Mouse (Mus musculus): Measurements from ENCODE around the gene Elmo1. TPM values are rescaled to one million over a fixed set of nuclear protein-coding genes. Genes with fewer than 3 reads are reported as not detected.

Gene Elmo1
- polyA plus RNA-seq, 1 experiment from 2014 or later, result 10.7 TPM

DNA sequence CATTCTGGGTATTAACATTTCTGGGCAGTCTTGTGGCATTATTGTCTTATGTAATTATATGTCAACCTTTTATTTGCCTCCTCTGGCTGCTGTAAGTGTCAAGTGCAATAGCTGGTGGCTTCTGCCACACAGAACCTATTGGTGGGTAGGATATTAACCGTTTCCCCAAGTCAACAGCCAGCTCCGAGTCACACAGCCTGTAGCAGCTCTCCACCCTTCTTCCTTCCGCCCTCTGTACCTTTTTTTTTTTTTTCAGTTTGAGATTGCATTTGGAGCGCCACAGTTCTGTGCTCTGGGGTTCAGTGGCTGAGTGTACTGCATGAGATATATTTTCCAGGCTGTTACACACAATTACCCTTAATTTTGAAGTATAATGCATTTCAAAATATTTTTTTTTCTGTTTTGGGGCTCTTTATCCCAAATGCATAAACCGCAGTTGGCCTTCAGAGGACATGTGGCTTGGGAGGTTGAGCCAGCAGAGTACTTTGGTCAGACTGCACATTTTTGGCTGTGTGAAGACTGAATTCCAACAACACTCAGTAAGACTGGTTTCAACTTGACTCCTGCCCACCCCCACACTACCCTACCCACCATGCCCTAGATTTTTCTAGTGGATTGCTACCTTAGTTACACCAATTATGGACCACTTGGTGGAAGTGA lies 7.7 kb downstream of the Elmo1 start:
- ATAC-seq (ENCODE audit: low FRiP score, low read depth), result no peak
- H3K9ac ChIP-seq, result no peak overlapping the region
- H3K4me2 ChIP-seq (replicated peaks), result no peak overlapping the region
- 57% methylated on average over 5 of the region's 5 CpGs for WGBS
- H3K9me3 ChIP-seq, result no peaks in the 10 kb centered on the region
- no peak overlapping the region for H3K4me3 ChIP-seq
- no peak overlapping the region for H3K27ac ChIP-seq
- H3K27me3 ChIP-seq, result peaks cover 7% of the 10 kb centered on the region; the same call in 1 of the 2 replicates
- H3K36me3 ChIP-seq, result no peaks in the 10 kb centered on the region
- H3K4me1 ChIP-seq, result peaks cover 19% of the 10 kb centered on the region; the same call in 1 of the 2 replicates

DNA sequence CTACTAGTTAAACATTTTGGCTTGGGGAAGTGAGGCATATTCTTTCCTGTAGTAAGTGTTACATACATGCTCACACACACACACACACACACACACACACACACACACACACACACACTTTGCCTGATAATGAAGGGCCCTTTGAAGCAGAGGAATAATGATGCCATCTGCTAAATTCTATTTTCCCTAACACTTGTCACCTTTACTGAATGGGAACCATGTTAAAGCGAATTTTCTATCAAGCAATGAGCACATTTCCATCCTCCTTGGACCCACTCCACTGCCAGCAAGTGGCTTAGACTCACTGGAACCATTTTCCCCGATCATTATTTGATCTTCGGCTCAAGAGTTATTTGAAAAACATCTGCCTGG lies 8.2 kb downstream of the Elmo1 start:
- no peaks in the 10 kb centered on the region for H3K36me3 ChIP-seq
- H3K9ac ChIP-seq, result no peak overlapping the region
- 80% methylated on average over 3 of the region's 3 CpGs for WGBS
- no peak overlapping the region for H3K27ac ChIP-seq
- no peak for ATAC-seq (ENCODE audit: low FRiP score, low read depth)
- no peaks in the 10 kb centered on the region for H3K9me3 ChIP-seq
- no peak overlapping the region for H3K4me2 ChIP-seq (replicated peaks)
- peaks cover 19% of the 10 kb centered on the region; the same call in 1 of the 2 replicates for H3K4me1 ChIP-seq
- no peak overlapping the region for H3K4me3 ChIP-seq
- H3K27me3 ChIP-seq, result 0 out of 2 replicates have a peak, but pooled peaks cover 2% of the 10 kb centered on the region

DNA sequence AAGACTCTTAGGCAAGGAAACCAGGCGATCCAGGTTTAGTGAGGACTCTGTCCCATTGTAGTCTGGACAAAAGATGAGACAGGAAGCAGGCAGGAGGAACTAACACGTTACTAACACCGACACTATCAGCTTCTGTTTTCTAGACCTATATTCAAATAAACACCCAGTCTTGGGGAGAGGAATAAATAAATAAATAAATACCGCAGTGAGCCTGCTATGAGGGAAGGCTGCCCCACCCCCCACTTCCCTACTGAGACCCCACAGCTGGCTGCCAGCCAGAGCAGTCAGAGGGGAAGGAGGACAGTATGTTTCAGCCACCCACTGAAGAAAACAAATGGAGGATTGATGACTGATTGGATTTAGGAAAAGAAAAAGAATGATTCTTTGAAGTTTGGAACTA lies 9.2 kb downstream of the Elmo1 start:
- Histone ChIP-seq H3K4me3 (no peak overlapping the region), H3K27me3 (no peaks in the 10 kb centered on the region), H3K36me3 (no peaks in the 10 kb centered on the region), H3K9ac (no peak overlapping the region), H3K4me2 (replicated peaks) (no peak overlapping the region), H3K9me3 (no peaks in the 10 kb centered on the region), H3K4me1 (peaks cover 19% of the 10 kb centered on the region; the same call in 1 of the 2 replicates), H3K27ac (no peak overlapping the region)
- 19% methylated on average over 4 of the region's 4 CpGs for WGBS
- ATAC-seq (ENCODE audit: low FRiP score, low read depth), result no peak

DNA sequence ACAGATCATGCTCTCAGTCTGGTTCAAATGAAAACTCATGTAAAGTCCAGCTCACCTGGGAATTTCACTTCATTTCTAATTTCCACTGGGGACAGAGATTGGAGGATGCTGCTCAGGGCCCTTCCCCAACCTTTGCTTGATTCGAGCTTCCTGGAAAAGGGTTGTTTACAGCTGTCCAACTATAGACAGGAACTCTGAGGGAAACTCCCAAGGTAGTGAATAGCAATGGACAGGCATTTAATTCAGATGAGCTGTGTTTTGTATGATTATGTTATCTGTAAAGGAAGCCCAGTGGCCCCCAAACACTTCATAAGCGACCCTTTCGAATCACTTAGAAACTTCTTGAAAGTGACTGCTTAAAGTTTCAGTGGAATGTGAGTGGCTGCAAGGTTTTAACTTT lies 10.0 kb downstream of the Elmo1 start:
- peaks cover 19% of the 10 kb centered on the region; the same call in 1 of the 2 replicates for H3K4me1 ChIP-seq
- ATAC-seq (ENCODE audit: low FRiP score, low read depth), result no peak
- H3K27ac ChIP-seq, result no peak overlapping the region
- no peaks in the 10 kb centered on the region for H3K36me3 ChIP-seq
- no peaks in the 10 kb centered on the region for H3K9me3 ChIP-seq
- WGBS, result 72% methylated on average over 3 of the region's 3 CpGs
- no peaks in the 10 kb centered on the region for H3K27me3 ChIP-seq
- H3K9ac ChIP-seq, result no peak overlapping the region
- H3K4me2 ChIP-seq (replicated peaks), result no peak overlapping the region
- no peak overlapping the region for H3K4me3 ChIP-seq

DNA sequence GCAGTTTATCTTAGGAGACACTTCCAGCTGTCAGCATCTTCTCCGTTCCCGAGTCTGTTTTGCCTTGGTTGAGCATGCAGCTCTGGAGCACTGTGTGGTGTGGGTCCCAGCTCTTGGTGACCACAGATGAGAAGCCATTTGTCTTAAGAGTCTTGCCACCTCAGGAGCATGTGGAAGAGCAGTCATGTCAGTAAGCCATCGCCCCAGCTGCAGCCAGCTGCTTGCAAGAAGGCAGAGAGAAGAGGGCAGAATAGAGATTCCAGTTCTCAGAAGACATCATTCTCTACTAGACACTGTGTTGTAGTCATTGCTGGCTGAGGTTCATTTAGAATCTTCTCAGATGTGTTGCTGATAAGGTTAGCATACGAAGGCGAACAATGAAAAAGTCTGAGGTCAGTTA lies 11.3 kb downstream of the Elmo1 start:
- no peak for ATAC-seq (ENCODE audit: low FRiP score, low read depth)
- no peaks in the 10 kb centered on the region for H3K9me3 ChIP-seq
- 62% methylated on average over 5 of the region's 5 CpGs for WGBS

DNA sequence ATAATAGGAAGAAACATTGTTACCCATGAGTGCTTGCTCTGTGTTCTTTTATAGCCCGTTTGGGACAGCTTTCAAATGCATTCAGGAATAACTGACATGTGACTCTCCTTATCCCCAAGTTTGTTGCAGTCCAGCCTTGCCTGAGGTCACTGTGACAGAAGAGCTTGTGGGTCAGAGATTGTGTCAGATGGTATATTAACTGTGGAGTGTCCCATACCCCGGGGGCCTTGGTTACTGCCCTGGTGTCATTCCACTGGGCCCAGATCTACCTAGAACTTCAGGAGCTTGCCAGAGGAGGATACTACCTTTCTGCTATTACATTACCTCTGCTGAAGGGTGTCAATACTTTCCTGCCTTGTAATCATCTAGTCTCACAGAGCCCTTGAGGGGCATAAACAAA lies 14.4 kb downstream of the Elmo1 start:
- Histone ChIP-seq H3K9ac (no peak overlapping the region), H3K27me3 (no peaks in the 10 kb centered on the region), H3K9me3 (no peaks in the 10 kb centered on the region), H3K4me2 (replicated peaks) (no peak overlapping the region), H3K27ac (no peak overlapping the region), H3K36me3 (no peaks in the 10 kb centered on the region), H3K4me1 (peaks cover 2% of the 10 kb centered on the region; the same call in 1 of the 2 replicates), H3K4me3 (no peak overlapping the region)
- ATAC-seq (ENCODE audit: low FRiP score, low read depth), result no peak
- whole genome bisulfite sequencing, result 53% methylated on average over 2 of the region's 2 CpGs

More for the DNA sequence above, 11.3 kb downstream of the Elmo1 start:
- no peak overlapping the region for H3K27ac ChIP-seq
- no peak overlapping the region for H3K4me2 ChIP-seq (replicated peaks)
- no peaks in the 10 kb centered on the region for H3K36me3 ChIP-seq
- H3K4me3 ChIP-seq, result no peak overlapping the region
- no peaks in the 10 kb centered on the region for H3K27me3 ChIP-seq
- H3K9ac ChIP-seq, result no peak overlapping the region
- H3K4me1 ChIP-seq, result peaks cover 19% of the 10 kb centered on the region; the same call in 1 of the 2 replicates

DNA sequence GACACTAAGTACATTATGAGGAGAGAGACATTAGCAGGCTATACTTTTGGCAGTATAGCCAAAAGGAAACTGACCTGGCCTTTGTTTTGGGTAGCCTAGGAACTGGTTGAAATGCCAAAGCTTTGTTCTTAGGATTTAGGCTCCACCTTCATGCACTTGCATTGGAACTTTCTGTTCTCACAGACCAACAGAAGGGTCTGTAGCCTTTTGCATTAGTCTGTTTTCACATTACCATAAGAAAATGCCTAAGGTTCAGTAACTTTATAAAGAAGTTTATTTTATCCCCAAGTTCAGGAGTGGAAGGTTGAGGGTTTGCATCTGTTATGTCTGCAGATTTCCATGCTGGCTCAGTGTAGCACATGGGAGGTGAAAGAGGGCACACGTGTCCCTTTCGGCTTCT lies 15.6 kb downstream of the Elmo1 start:
- H3K27ac ChIP-seq, result no peak overlapping the region
- H3K27me3 ChIP-seq, result no peaks in the 10 kb centered on the region
- ATAC-seq (ENCODE audit: low FRiP score, low read depth), result no peak
- H3K36me3 ChIP-seq, result no peaks in the 10 kb centered on the region
- no peak overlapping the region for H3K4me2 ChIP-seq (replicated peaks)
- WGBS, result 97% methylated on average over 2 of the region's 2 CpGs
- no peak overlapping the region for H3K4me3 ChIP-seq
- H3K4me1 ChIP-seq, result 0 out of 2 replicates have a peak, but pooled peaks cover 4% of the 10 kb centered on the region
- no peaks in the 10 kb centered on the region for H3K9me3 ChIP-seq
- no peak overlapping the region for H3K9ac ChIP-seq

DNA sequence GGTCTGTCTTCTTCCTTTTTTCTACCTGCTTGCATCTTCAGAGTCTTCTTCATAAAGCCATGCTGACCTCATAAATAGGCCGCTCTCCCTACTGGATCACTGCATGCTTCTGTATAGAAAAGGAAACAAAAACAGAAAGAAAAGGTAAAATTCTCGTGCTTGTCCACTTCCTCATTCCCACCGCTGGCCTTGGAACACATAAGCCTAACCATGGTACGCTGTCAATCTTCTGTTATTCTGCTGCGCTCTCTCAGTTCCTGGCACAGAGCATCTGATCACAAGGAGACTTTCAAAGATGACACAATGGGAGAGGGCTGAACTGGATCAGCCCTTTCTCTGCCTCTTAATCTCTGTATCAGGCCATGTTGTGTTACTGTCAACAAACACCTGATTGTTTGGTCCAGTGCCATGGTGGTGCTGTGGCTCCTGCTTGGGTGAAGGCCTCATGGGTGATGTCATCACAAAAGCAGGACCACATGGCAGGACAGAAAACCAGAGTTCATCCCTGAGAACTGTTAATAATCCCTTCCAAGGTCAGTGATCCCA lies 17.6 kb downstream of the Elmo1 start:
- H3K27me3 ChIP-seq, result no peaks in the 10 kb centered on the region
- no peaks in the 10 kb centered on the region for H3K36me3 ChIP-seq
- no peaks in the 10 kb centered on the region for H3K9me3 ChIP-seq
- H3K4me3 ChIP-seq, result no peak overlapping the region
- no peak overlapping the region for H3K27ac ChIP-seq
- WGBS, result 94% methylated on average over 5 of the region's 5 CpGs
- 0 out of 2 replicates have a peak, but pooled peaks cover 4% of the 10 kb centered on the region for H3K4me1 ChIP-seq
- no peak for ATAC-seq (ENCODE audit: low FRiP score, low read depth)
- H3K4me2 ChIP-seq (replicated peaks), result no peak overlapping the region
- no peak overlapping the region for H3K9ac ChIP-seq

DNA sequence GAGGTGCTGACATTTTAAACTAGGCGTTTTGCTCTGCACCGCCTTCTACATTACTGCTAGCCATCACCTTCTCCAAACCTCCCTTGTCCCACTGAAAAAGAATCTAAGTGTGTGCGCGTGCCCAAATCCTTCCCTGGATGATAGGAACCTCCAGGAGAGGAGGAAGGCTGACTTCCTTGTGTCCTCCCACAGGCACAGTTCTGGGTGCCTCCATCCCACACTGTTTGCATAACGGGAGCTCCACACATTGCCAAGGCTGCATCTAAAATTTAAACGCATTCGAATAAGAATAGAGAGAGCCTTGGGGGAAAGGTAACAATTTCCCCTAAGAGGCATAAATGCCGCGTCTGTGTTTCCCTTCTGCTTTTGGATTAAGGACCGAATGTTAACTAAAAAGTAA lies 18.6 kb downstream of the Elmo1 start:
- 43% methylated on average over 10 of the region's 10 CpGs for WGBS
- Histone ChIP-seq H3K4me2 (replicated peaks) (no peak overlapping the region), H3K36me3 (no peaks in the 10 kb centered on the region), H3K4me1 (0 out of 2 replicates have a peak, but pooled peaks cover 4% of the 10 kb centered on the region), H3K4me3 (no peak overlapping the region), H3K27ac (no peak overlapping the region), H3K27me3 (no peaks in the 10 kb centered on the region), H3K9me3 (no peaks in the 10 kb centered on the region), H3K9ac (no peak overlapping the region)
- no peak for ATAC-seq (ENCODE audit: low FRiP score, low read depth)

DNA sequence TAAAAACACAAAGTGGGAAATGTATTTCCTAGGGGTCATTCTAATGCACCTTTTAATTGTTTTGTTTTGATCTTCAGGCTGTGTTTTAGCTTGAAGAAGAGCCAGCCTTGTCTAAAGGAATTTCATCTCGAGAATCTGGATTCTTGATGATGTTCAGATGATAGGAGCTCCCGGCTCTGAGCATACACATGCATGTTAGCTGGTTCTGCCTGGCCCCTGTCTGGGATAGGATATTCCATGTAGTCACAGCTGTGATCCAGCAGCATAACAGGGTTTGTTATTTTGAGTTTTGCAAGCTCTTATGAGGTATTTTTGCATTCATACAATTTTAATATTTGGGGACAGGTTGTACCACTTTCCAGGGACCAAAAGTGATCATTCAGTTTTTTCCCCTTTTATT lies 19.1 kb downstream of the Elmo1 start:
- no peak overlapping the region for H3K9ac ChIP-seq
- H3K36me3 ChIP-seq, result no peaks in the 10 kb centered on the region
- no peak overlapping the region for H3K4me3 ChIP-seq
- ATAC-seq (ENCODE audit: low FRiP score, low read depth), result no peak
- no peaks in the 10 kb centered on the region for H3K27me3 ChIP-seq
- H3K4me2 ChIP-seq (replicated peaks), result no peak overlapping the region
- no peaks in the 10 kb centered on the region for H3K9me3 ChIP-seq
- 0 out of 2 replicates have a peak, but pooled peaks cover 4% of the 10 kb centered on the region for H3K4me1 ChIP-seq
- 33% methylated on average over 2 of the region's 2 CpGs for WGBS
- H3K27ac ChIP-seq, result no peak overlapping the region

DNA sequence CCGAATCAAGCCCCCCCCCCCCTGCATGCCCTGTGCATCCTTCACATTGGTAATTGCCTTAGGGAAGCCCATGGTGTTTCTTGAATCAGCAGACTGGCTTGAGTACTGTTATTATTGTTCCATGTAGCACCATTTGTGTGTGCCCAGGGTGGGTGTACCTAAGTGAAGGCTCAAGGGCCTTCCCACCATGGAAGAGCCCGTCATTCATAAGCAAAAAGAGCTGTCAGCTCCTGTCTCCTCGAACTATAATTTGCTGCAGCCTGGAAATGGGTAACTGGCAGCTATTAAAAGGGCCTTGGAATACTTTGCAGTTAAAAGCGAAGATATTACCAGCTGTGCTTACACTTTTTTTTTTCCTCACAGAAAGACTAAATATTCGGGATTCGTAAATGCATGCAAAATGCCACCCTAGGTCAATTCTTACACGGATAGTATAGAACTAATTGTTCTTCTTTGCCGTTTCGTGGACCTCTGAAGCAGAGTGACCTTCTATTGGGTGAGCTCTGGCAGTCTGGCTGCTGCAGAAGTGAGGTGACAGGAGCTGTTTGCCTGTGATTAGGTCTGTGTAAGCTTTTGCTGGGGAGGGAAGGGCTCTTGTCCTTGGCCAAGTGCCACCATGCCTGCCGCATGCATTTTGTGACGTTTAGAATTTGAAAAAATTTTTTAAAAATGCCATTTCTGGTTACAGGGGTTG lies 19.7 kb downstream of the Elmo1 start:
- no peak for ATAC-seq (ENCODE audit: low FRiP score, low read depth)

DNA sequence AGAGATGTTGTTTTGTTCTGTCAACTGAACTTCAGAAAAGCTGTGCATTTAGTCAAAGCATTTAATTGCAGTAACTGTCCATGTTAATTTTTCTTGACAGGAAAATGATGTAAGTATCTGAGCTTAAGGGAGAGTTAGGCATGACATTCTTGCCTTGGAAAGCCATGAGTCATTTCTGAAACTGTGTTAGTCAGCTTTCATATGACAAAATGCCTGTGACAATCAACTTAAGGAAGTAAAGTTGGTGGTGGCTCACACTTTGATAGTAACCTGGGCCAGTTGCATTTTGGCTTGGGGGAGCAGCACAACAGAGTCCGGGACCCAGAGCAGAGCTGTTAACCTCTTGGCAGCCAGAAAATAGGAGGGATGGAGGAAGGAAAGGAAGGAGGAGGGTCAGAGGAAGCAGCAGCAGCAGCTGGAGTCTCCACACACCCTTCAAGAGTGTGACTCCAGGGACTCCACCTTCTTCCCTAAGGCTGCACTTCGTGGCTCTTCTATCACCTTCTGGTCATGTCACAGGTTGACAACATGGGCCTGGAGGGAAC lies 20.9 kb downstream of the Elmo1 start:
- H3K27me3 ChIP-seq, result no peaks in the 10 kb centered on the region
- ATAC-seq (ENCODE audit: low FRiP score, low read depth), result no peak
- H3K9me3 ChIP-seq, result no peaks in the 10 kb centered on the region
- H3K4me3 ChIP-seq, result no peak overlapping the region
- H3K4me1 ChIP-seq, result peaks cover 15% of the 10 kb centered on the region
- H3K9ac ChIP-seq, result no peak overlapping the region
- H3K4me2 ChIP-seq (replicated peaks), result no peak overlapping the region
- H3K27ac ChIP-seq, result no peak overlapping the region
- no peaks in the 10 kb centered on the region for H3K36me3 ChIP-seq
- WGBS, result 38% methylated on average over 2 of the region's 2 CpGs

More for the DNA sequence above, 19.7 kb downstream of the Elmo1 start:
- Histone ChIP-seq H3K27me3 (no peaks in the 10 kb centered on the region), H3K36me3 (no peaks in the 10 kb centered on the region), H3K4me2 (replicated peaks) (no peak overlapping the region), H3K9ac (no peak overlapping the region), H3K4me1 (peaks cover 7% of the 10 kb centered on the region; the same call in 1 of the 2 replicates), H3K9me3 (no peaks in the 10 kb centered on the region), H3K27ac (no peak overlapping the region), H3K4me3 (no peak overlapping the region)
- WGBS, result 63% methylated on average over 11 of the region's 11 CpGs

Data from limb, embryonic 13.5 days (tissue).